In genomic region chr8:13036346-13036812, GRCm38 (mm10) we compare ENCODE assay signal across 10 mouse cellular contexts. TPM values are rescaled to one million over a fixed set of nuclear protein-coding genes. Genes with fewer than 3 reads are reported as not detected.
DNase-seq lines count a peak whose midpoint lies in the region; ATAC-seq and TF ChIP-seq lines count a peak whose summit lies in the region.
"Had no signal": no experiment of that assay in that cellular context is flagged by ENCODE, and none has a peak within 500 bp of the region (broad histone marks: within the 10 kb centered on the region; RNA-seq: fewer than 3 reads in every experiment).

No protein-coding gene starts in this region.

- H3K27ac ChIP-seq in hindbrain, postnatal 0 days = no peak overlapping the region
- H3K27ac ChIP-seq in hindbrain, embryonic 10.5 days = no peak overlapping the region
- H3K27ac ChIP-seq in embryonic facial prominence, embryonic 15.5 days (replicated peaks) = 0 out of 2 replicates have a peak overlapping the region, but pooled peaks have one; percentile 11
- H3K27ac ChIP-seq in kidney, adult 2 months (ENCODE audit: insufficient read depth, low read depth, low read length) = no peak overlapping the region
- H3K27ac ChIP-seq in hindbrain, embryonic 13.5 days = no peak overlapping the region

- H3K9ac ChIP-seq in hindbrain, postnatal 0 days (replicated peaks; ENCODE audit: low read length) = no peak overlapping the region
- H3K9ac ChIP-seq in embryonic facial prominence, embryonic 15.5 days = no peak overlapping the region
- H3K9ac ChIP-seq in hindbrain, embryonic 13.5 days = no peak overlapping the region

- 85% methylated on average over 10 of the region's 10 CpGs for WGBS in hindbrain, postnatal 0 days
- WGBS in hindbrain, embryonic 10.5 days = 93% methylated on average over 10 of the region's 10 CpGs
- WGBS in embryonic facial prominence, embryonic 15.5 days = 80% methylated on average over 10 of the region's 10 CpGs
- WGBS in kidney, adult 2 months = 82% methylated on average over 10 of the region's 10 CpGs
- WGBS in hindbrain, embryonic 13.5 days = 89% methylated on average over 10 of the region's 10 CpGs

- H3K4me2 ChIP-seq in hindbrain, postnatal 0 days (ENCODE audit: low read depth, low read length) = no peak overlapping the region
- no peak overlapping the region for H3K4me2 ChIP-seq in embryonic facial prominence, embryonic 15.5 days (replicated peaks)
- no peak overlapping the region for H3K4me2 ChIP-seq in hindbrain, embryonic 13.5 days

- H3K9me3 ChIP-seq in hindbrain, postnatal 0 days (ENCODE audit: low read length) = no peaks in the 10 kb centered on the region
- H3K9me3 ChIP-seq in hindbrain, embryonic 10.5 days = no peaks in the 10 kb centered on the region
- H3K9me3 ChIP-seq in embryonic facial prominence, embryonic 15.5 days (replicated peaks) = no peaks in the 10 kb centered on the region
- no peaks in the 10 kb centered on the region for H3K9me3 ChIP-seq in hindbrain, embryonic 13.5 days

- H3K4me1 ChIP-seq in hindbrain, postnatal 0 days (ENCODE audit: insufficient read depth, low read length) = no peaks in the 10 kb centered on the region
- peaks cover 32% of the 10 kb centered on the region for H3K4me1 ChIP-seq in hindbrain, embryonic 10.5 days (replicated peaks)
- peaks cover 8% of the 10 kb centered on the region; the same call in 1 of the 2 replicates for H3K4me1 ChIP-seq in embryonic facial prominence, embryonic 15.5 days
- no peaks in the 10 kb centered on the region for H3K4me1 ChIP-seq in kidney, adult 2 months (ENCODE audit: control insufficient read depth, insufficient read depth, low read length)
- 0 out of 2 replicates have a peak, but pooled peaks cover 6% of the 10 kb centered on the region for H3K4me1 ChIP-seq in hindbrain, embryonic 13.5 days (replicated peaks)

- no peak for TF ChIP-seq CTCF in hindbrain, postnatal 0 days (IDR thresholded peaks at IDR 0.05; ENCODE audit: low read depth)
- TF ChIP-seq CTCF in kidney, adult 2 months (conservative IDR thresholded peaks at IDR 0.05; ENCODE audit: insufficient read depth, insufficient read length, low read depth, low read length) = no peak

- no peaks in the 10 kb centered on the region for H3K36me3 ChIP-seq in hindbrain, postnatal 0 days (ENCODE audit: insufficient read depth, low read length)
- no peaks in the 10 kb centered on the region for H3K36me3 ChIP-seq in hindbrain, embryonic 10.5 days
- H3K36me3 ChIP-seq in embryonic facial prominence, embryonic 15.5 days = no peaks in the 10 kb centered on the region
- H3K36me3 ChIP-seq in kidney, adult 2 months (ENCODE audit: control insufficient read depth, insufficient read depth, low read length) = no peaks in the 10 kb centered on the region
- H3K36me3 ChIP-seq in hindbrain, embryonic 13.5 days = no peaks in the 10 kb centered on the region

- no peak for TF ChIP-seq POLR2A in kidney, adult 2 months (IDR thresholded peaks at IDR 0.05; ENCODE audit: low read depth, low read length)

- peak; percentile 43 for DNase-seq in hindbrain, postnatal 0 days (ENCODE audit: low spot score)
- DNase-seq in hindbrain, embryonic 10.5 days (ENCODE audit: low spot score) = no peak
- DNase-seq in layer of hippocampus, adult 9-11 months = peak; percentile 74
- no peak for DNase-seq in kidney, adult 2 months
- no peak for DNase-seq in spleen, adult 12 weeks (ENCODE audit: low spot score)
- DNase-seq: thymus, adult 2 months had no signal

- H3K4me3 ChIP-seq in hindbrain, postnatal 0 days (ENCODE audit: low read length) = no peak overlapping the region
- no peak overlapping the region for H3K4me3 ChIP-seq in hindbrain, embryonic 10.5 days
- H3K4me3 ChIP-seq in embryonic facial prominence, embryonic 15.5 days (replicated peaks) = no peak overlapping the region
- H3K4me3 ChIP-seq in kidney, adult 2 months (ENCODE audit: insufficient read depth, low read depth, low read length) = no peak overlapping the region
- no peak overlapping the region for H3K4me3 ChIP-seq in hindbrain, embryonic 13.5 days

- no peaks in the 10 kb centered on the region for H3K27me3 ChIP-seq in hindbrain, postnatal 0 days (ENCODE audit: insufficient read depth, low read length)
- no peaks in the 10 kb centered on the region for H3K27me3 ChIP-seq in hindbrain, embryonic 10.5 days (ENCODE audit: insufficient read depth, poor library complexity, severe bottlenecking)
- H3K27me3 ChIP-seq in embryonic facial prominence, embryonic 15.5 days = no peaks in the 10 kb centered on the region
- no peaks in the 10 kb centered on the region for H3K27me3 ChIP-seq in kidney, adult 2 months (replicated peaks; ENCODE audit: control insufficient read depth, insufficient read depth, low read length)
- no peaks in the 10 kb centered on the region for H3K27me3 ChIP-seq in hindbrain, embryonic 13.5 days

- ATAC-seq in hindbrain, postnatal 0 days = peak; percentile 48; the same call in 1 of the 2 replicates
- ATAC-seq in embryonic facial prominence, embryonic 15.5 days (ENCODE audit: insufficient number of reproducible peaks, low FRiP score, low TSS enrichment, low read depth) = no peak
- ATAC-seq in monocyte, adult 5-6 weeks (replicated peaks; ENCODE audit: insufficient number of reproducible peaks, low FRiP score, low TSS enrichment, poor library complexity, severe bottlenecking) = peak; percentile 61
- no peak for ATAC-seq in hindbrain, embryonic 13.5 days (ENCODE audit: low FRiP score)

RNA-seq across cellular contexts. Expression of gene F10, which starts 0.7 kb away (rescaled TPM):
- total RNA-seq in hindbrain, postnatal 0 days (2014; rRNA removed) = 0.05 TPM in 1 of 2 replicates, not detected in the other
- polyA plus RNA-seq in hindbrain, postnatal 0 days (2015; fragmentation: Nextera tagmentation; extraction: Ambion mirVana) = 0.14 and 0.34 TPM in 2 replicates
- 1.2 TPM in 2 replicates for polyA plus RNA-seq in hindbrain, embryonic 10.5 days (2016; fragmentation: Nextera tagmentation; extraction: Ambion mirVana)
- polyA plus RNA-seq in embryonic facial prominence, embryonic 15.5 days (2015; fragmentation: Nextera tagmentation; extraction: Ambion mirVana) = 0.13 and 0.67 TPM in 2 replicates
- 39.9 to 65.1 TPM (median 44.8 TPM) in 3 replicates for total RNA-seq in monocyte, adult 5-6 weeks (2017)
- polyA plus RNA-seq in kidney, adult 2 months (2012; rRNA removed) = 0.79 and 0.91 TPM in 2 replicates
- polyA plus RNA-seq in hindbrain, embryonic 13.5 days (2015; fragmentation: Nextera tagmentation; extraction: Ambion mirVana) = 0.61 and 0.69 TPM in 2 replicates
- total RNA-seq: ES-E14 had no signal

RNA-seq across cellular contexts. Expression of gene F7, which starts 10.5 kb away (rescaled TPM):
- 0.10 TPM in 1 of 2 replicates, not detected in the other for total RNA-seq in hindbrain, postnatal 0 days (2014; rRNA removed)
- polyA plus RNA-seq in hindbrain, postnatal 0 days (2015; fragmentation: Nextera tagmentation; extraction: Ambion mirVana) = not detected in 2 replicates
- polyA plus RNA-seq in hindbrain, embryonic 10.5 days (2016; fragmentation: Nextera tagmentation; extraction: Ambion mirVana) = 0.10 and 0.34 TPM in 2 replicates
- polyA plus RNA-seq in embryonic facial prominence, embryonic 15.5 days (2015; fragmentation: Nextera tagmentation; extraction: Ambion mirVana) = 0.11 TPM in 1 of 2 replicates, not detected in the other
- total RNA-seq in monocyte, adult 5-6 weeks (2017) = 0.85 TPM in 1 of 3 replicates, not detected in the others
- 0.19 and 0.39 TPM in 2 replicates for polyA plus RNA-seq in kidney, adult 2 months (2012; rRNA removed)
- 0.13 TPM in 1 of 2 replicates, not detected in the other for polyA plus RNA-seq in hindbrain, embryonic 13.5 days (2015; fragmentation: Nextera tagmentation; extraction: Ambion mirVana)

RNA-seq across cellular contexts. Expression of gene Proz, which starts 24.3 kb away (rescaled TPM):
- not detected in 2 replicates for total RNA-seq in hindbrain, postnatal 0 days (2014; rRNA removed)
- 0.40 and 0.58 TPM in 2 replicates for polyA plus RNA-seq in hindbrain, postnatal 0 days (2015; fragmentation: Nextera tagmentation; extraction: Ambion mirVana)
- polyA plus RNA-seq in hindbrain, embryonic 10.5 days (2016; fragmentation: Nextera tagmentation; extraction: Ambion mirVana) = 0.24 and 0.50 TPM in 2 replicates
- 0.13 and 0.29 TPM in 2 replicates for polyA plus RNA-seq in embryonic facial prominence, embryonic 15.5 days (2015; fragmentation: Nextera tagmentation; extraction: Ambion mirVana)
- 0.68 TPM in 1 of 3 replicates, not detected in the others for total RNA-seq in monocyte, adult 5-6 weeks (2017)
- 11.7 and 13.3 TPM in 2 replicates for polyA plus RNA-seq in kidney, adult 2 months (2012; rRNA removed)
- polyA plus RNA-seq in hindbrain, embryonic 13.5 days (2015; fragmentation: Nextera tagmentation; extraction: Ambion mirVana) = 0.73 and 1.1 TPM in 2 replicates

Comparison
In these comparisons a context has a peak if more than half of its experiments do, and no peak if none do; other contexts are left out.
1. ATAC-seq: peak in hindbrain, postnatal 0 days (single experiment) and monocyte, adult 5-6 weeks (single experiment); none in embryonic facial prominence, embryonic 15.5 days (single experiment) and hindbrain, embryonic 13.5 days (single experiment).
2. DNase-seq: peak in hindbrain, postnatal 0 days (single experiment) and layer of hippocampus, adult 9-11 months (single experiment); none in hindbrain, embryonic 10.5 days (single experiment), kidney, adult 2 months (single experiment) and spleen, adult 12 weeks (single experiment).